Mouse (Mus musculus) stomach, postnatal 0 days (tissue): Measurements from ENCODE around the gene Zrsr1. TPM values are rescaled to one million over a fixed set of nuclear protein-coding genes. Genes with fewer than 3 reads are reported as not detected.

Experiments used
- ATAC-seq: fragments of 200-750 bp; cut with Nextera tagmentation; 2 replicates; pipeline ENCODE4 v1.8.0; 2017; ENCODE audit not compliant: low FRiP score, low TSS enrichment
- DNase-seq: peaks from one replicate; pipeline ENCODE4 v3.0.0-alpha.2; 2016; ENCODE audit warnings: low spot score
- H3K27ac ChIP-seq: fragments of 300-500 bp; sonication (generic); replicated peaks from 2 replicates; pipeline ENCODE4 v1.5.1; 2014; ENCODE audit warnings: mild to moderate bottlenecking, control low read depth
- H3K27me3 ChIP-seq: fragments of 300-500 bp; sonication (generic); 2 replicates; pipeline ENCODE4 v1.6.1; 2014; ENCODE audit warnings: low read length; ENCODE audit not compliant: control insufficient read depth, insufficient read depth
- H3K36me3 ChIP-seq: fragments of 300-500 bp; sonication (generic); 2 replicates; pipeline ENCODE4 v1.6.1; 2014; ENCODE audit warnings: low read length, mixed read lengths; ENCODE audit not compliant: control insufficient read depth, insufficient read depth
- H3K4me1 ChIP-seq: fragments of 300-500 bp; sonication (generic); replicated peaks from 2 replicates; pipeline ENCODE4 v1.6.1; 2014; ENCODE audit warnings: antibody characterized with exemption; ENCODE audit not compliant: control insufficient read depth, insufficient read depth
- H3K4me2 ChIP-seq: fragments of 300-500 bp; sonication (generic); replicated peaks from 2 replicates; pipeline ENCODE4 v1.6.1; 2014; ENCODE audit warnings: low read depth, mild to moderate bottlenecking, control low read depth, moderate library complexity
- H3K4me3 ChIP-seq: fragments of 300-500 bp; sonication (generic); 2 replicates; pipeline ENCODE4 v1.5.1; 2014; ENCODE audit warnings: low read depth, low read length, control low read depth
- H3K9ac ChIP-seq: fragments of 300-500 bp; sonication (generic); 2 replicates; pipeline ENCODE4 v1.6.1; 2014; ENCODE audit warnings: mild to moderate bottlenecking, low read length, control low read depth, mixed read lengths
- H3K9me3 ChIP-seq: fragments of 300-500 bp; sonication (generic); 2 replicates; pipeline ENCODE4 v1.6.1; 2016; ENCODE audit warnings: low read length; ENCODE audit not compliant: control insufficient read depth
- CTCF ChIP-seq: IDR thresholded peaks from 2 replicates; pipeline ENCODE4 v1.5.1; 2016; ENCODE audit warnings: antibody characterized with exemption, low read depth, mild to moderate bottlenecking, moderate library complexity
- EP300 ChIP-seq: optimal IDR thresholded peaks from 2 replicates; pipeline ENCODE3; 2016; ENCODE audit warnings: antibody characterized with exemption
- WGBS: fragments of 180-500 bp; shearing (Covaris S2); extraction: QIAGEN DNeasy Blood & Tissue Kit; methylation state at CpG from one replicate; pipeline ENCODE4 v1.1.7; 2014; 5-methylcytosine and 5-hydroxymethylcytosine counted together
- polyA plus RNA-seq: library from polyadenylated mRNA; unstranded; fragments of >200 nt; fragmentation: Nextera tagmentation; extraction: Ambion mirVana; gene quantifications from 2 replicates; pipeline ENCODE4 v1.2.1, GENCODE M21; 2015

Gene Zrsr1
- polyA plus RNA-seq, 1 experiment from 2014 or later = 2.2 TPM

DNA sequence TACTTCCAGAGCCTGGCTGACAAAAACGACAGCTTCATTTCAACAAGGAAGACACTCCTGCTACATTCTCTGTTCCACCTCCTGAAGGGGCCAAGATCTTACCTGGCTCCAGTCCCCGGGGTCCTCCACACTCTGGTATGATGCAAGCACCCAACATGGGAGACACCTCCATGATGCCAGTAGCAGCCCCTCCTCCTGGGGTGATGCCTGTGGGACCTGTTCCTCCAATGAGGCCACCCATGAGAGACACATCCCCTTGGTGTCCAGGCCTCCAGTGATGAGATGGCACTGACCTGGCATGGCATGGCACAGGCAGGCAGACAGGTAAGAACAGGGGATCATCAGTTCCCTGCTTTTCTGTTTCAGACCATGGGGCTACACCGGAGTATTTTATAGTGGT, 6.4 kb downstream of the Zrsr1 start:
- DNase-seq = no peak
- no peak for ATAC-seq
- no peaks in the 10 kb centered on the region for H3K9me3 ChIP-seq
- 94% methylated on average over 3 of the region's 3 CpGs for WGBS
- no peaks in the 10 kb centered on the region for H3K27me3 ChIP-seq
- no peak for TF ChIP-seq CTCF
- no peak overlapping the region for H3K4me3 ChIP-seq
- H3K9ac ChIP-seq = no peak overlapping the region
- H3K4me2 ChIP-seq = no peak overlapping the region
- H3K36me3 ChIP-seq = 0 out of 2 replicates have a peak, but pooled peaks cover 7% of the 10 kb centered on the region
- peaks cover 4% of the 10 kb centered on the region for H3K4me1 ChIP-seq
- H3K27ac ChIP-seq = no peak overlapping the region

DNA sequence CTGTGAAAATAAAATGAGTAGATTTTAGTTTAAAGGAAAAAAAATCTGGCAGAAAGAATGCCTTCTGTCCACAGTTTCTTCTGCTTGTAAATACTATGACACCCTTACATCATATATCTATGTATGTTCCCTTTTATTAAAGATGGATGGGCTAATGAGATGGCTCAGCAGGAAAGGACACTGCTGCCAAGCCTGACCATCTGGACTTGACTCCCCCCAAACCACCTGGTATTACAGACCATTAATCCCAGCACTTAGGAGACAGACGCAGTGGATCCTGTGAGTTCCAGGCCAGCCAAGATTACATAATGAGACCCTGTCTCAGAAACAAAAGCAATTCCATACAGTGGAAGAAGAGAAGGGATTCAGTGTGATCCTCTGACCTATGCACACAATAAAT, 6.9 kb downstream of the Zrsr1 start:
- H3K27ac ChIP-seq = no peak overlapping the region
- no peak for ATAC-seq
- DNase-seq = no peak
- H3K4me1 ChIP-seq = peaks cover 4% of the 10 kb centered on the region
- 0 out of 2 replicates have a peak, but pooled peaks cover 7% of the 10 kb centered on the region for H3K36me3 ChIP-seq
- H3K27me3 ChIP-seq = no peaks in the 10 kb centered on the region
- 42% methylated on average over 1 of the region's 1 CpGs for WGBS
- H3K4me3 ChIP-seq = no peak overlapping the region
- H3K4me2 ChIP-seq = no peak overlapping the region
- no peaks in the 10 kb centered on the region for H3K9me3 ChIP-seq
- no peak overlapping the region for H3K9ac ChIP-seq
- TF ChIP-seq EP300 (no peak), CTCF (no peak)

DNA sequence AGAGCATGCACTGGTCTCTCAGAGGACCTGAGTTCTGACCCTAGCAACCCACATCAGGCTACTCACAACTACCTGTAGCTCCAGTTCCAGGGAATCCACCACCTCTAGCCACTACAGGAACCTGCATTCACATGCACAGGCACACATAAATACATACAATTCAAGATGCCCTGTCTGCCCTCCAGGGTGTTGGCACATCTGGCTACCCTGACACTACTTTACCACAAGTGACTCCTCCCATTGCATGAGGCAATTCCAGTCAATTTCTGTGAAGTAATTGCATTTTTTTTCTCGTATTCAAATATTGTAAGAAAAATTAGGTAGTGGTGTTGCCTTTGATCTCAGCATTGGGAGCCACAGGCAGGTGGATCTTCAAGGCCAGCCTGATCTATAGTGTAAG, 7.4 kb downstream of the Zrsr1 start:
- no peaks in the 10 kb centered on the region for H3K27me3 ChIP-seq
- H3K36me3 ChIP-seq = 0 out of 2 replicates have a peak, but pooled peaks cover 7% of the 10 kb centered on the region
- H3K9me3 ChIP-seq = no peaks in the 10 kb centered on the region
- H3K4me2 ChIP-seq = no peak overlapping the region
- no peak for DNase-seq
- no peak for ATAC-seq
- H3K9ac ChIP-seq = no peak overlapping the region
- H3K27ac ChIP-seq = no peak overlapping the region
- 72% methylated on average over 1 of the region's 1 CpGs for WGBS
- peaks cover 4% of the 10 kb centered on the region for H3K4me1 ChIP-seq
- TF ChIP-seq EP300 = no peak
- TF ChIP-seq CTCF = no peak
- no peak overlapping the region for H3K4me3 ChIP-seq

DNA sequence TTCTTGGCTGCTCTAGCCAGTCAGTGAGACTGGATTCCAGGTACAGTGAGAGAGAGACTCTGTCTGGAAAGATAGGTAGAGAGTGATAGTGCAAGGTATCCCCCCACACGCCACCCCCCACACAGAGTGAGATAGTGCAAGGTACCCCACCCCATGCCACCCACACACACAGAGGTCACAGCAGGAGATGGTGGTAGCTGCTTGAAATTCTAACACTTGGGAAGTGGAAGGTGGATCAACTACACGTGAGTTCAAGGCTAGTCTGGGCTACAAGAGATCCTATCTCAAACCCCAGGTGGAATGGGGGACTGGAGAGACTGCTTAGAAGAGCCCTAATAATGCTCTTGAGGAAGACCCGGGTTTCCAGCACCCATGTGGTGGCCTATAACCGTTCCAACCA, 9.2 kb downstream of the Zrsr1 start:
- peak overlapping the region; percentile 80 for H3K9ac ChIP-seq
- no peak for ATAC-seq
- no peak for TF ChIP-seq CTCF
- TF ChIP-seq EP300 = no peak
- H3K4me3 ChIP-seq = peak overlapping the region; percentile 69
- H3K36me3 ChIP-seq = 0 out of 2 replicates have a peak, but pooled peaks cover 7% of the 10 kb centered on the region
- peaks cover 4% of the 10 kb centered on the region for H3K4me1 ChIP-seq
- H3K9me3 ChIP-seq = no peaks in the 10 kb centered on the region
- peak overlapping the region; percentile 99; the same call in 1 of the 2 replicates for H3K27ac ChIP-seq
- 32% methylated on average over 4 of the region's 4 CpGs for WGBS
- peak overlapping the region; percentile 82 for H3K4me2 ChIP-seq
- no peaks in the 10 kb centered on the region for H3K27me3 ChIP-seq
- no peak for DNase-seq

DNA sequence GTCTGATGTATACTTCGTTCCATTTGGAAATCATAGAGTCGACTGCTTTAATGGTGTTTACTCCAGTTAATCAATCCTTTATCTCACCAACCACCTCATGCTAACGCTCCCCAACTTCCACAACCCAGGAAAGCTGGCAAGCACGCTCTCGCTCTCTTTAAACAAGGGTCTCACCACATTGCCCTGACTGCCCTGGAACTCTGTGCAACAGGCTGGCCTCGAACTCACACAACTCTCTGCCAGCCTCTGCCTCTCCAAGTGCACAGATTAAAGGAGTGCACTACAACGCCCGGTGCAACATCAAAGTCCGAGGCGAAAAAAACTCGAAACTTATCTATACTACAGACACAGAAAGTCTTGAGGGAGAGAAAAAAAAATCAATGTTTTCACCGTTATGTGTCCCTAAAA, 9.7 kb downstream of the Zrsr1 start:
- Histone ChIP-seq H3K36me3 (0 out of 2 replicates have a peak, but pooled peaks cover 7% of the 10 kb centered on the region), H3K4me3 (peak overlapping the region; percentile 69), H3K27ac (peak overlapping the region; percentile 99), H3K9me3 (no peaks in the 10 kb centered on the region), H3K27me3 (no peaks in the 10 kb centered on the region), H3K4me1 (peaks cover 4% of the 10 kb centered on the region), H3K4me2 (peak overlapping the region; percentile 82), H3K9ac (peak overlapping the region; percentile 80)
- ATAC-seq (peak; percentile 63), DNase-seq (no peak)
- under 1% methylated on average over 12 of the region's 12 CpGs for WGBS
- TF ChIP-seq EP300 (no peak), CTCF (no peak)

DNA sequence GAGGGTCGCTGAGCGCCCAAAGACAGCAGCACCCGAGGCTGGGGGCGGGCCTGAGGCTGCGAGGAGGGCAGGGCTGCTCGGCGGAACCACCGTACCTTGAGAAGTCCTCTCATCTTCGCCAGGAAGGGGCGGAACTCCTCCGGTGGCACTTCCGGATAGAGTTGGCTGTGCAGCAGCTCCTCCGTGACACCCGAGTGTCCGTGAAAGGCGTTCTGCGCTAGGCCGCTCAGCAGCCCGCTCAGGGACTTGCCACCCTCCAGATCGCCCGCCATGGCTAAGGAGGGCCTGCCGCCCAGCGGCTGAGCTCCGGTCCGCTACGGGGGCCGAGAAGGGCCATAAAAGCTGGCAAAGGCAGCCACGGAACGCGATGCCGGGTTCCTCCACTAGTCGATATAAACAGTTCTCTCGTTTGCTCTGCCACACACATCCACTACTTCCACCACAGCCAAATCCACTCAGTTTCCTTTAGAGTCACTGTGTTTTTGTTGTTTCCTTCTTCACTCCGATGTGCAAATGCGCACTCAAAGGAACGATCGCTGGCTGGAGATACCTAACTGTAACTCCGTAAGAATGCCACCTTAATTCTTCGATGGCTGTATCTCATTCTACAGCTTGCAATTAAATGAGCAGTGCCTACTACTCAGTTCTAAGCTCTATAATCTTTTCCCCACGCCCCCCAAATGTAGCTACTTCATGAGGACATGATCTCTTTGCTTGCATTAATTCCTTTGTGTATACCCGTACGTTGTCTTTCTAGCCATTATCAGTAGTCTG, 10.4 kb downstream of the Zrsr1 start, which contains the start of the genes Gm28048 and Commd1:
Gm28048 (minus strand) TSS at position 107 of the 774 bp plus-strand sequence.
Commd1 (minus strand) TSS at position 399 of the 774 bp plus-strand sequence.
- no peaks in the 10 kb centered on the region for H3K27me3 ChIP-seq
- H3K4me1 ChIP-seq = peaks cover 4% of the 10 kb centered on the region
- H3K4me2 ChIP-seq = peak within 1 kb of the TSS; percentile 82
- H3K36me3 ChIP-seq = 0 out of 2 replicates have a peak, but pooled peaks cover 7% of the 10 kb centered on the region
- peak within 1 kb of the TSS; percentile 69 for H3K4me3 ChIP-seq
- peak within 1 kb of the TSS; percentile 99 for H3K27ac ChIP-seq
- peak within 1 kb of the TSS; percentile 80 for H3K9ac ChIP-seq
- 2% methylated on average over 42 of the region's 42 CpGs for WGBS
- TF ChIP-seq CTCF (peak; percentile 78), EP300 (peak; percentile 56)
- ATAC-seq (peak; percentile 94), DNase-seq (peak; percentile 95)
- H3K9me3 ChIP-seq = no peaks in the 10 kb centered on the region
